14 mouse cellular contexts compared by ENCODE assay signal in genomic region chrX:141324201-141324600, GRCm38 (mm10).
A peak's percentile ranks its signal among the peaks of the same experiment; 100 is the strongest.
DNase-seq lines count a peak whose midpoint lies in the region; ATAC-seq lines count a peak whose summit lies in the region.
"Had no signal": no experiment of that assay in that cellular context is flagged by ENCODE, and none has a peak within 500 bp of the region (broad histone marks: within the 10 kb centered on the region; RNA-seq: fewer than 3 reads in every experiment).

No protein-coding gene starts in this region.

- peaks cover 2% of the 10 kb centered on the region for H3K27me3 ChIP-seq in lung, embryonic 16.5 days (ENCODE audit: control insufficient read depth, insufficient read depth, low read depth, low read length)
- H3K27me3 ChIP-seq: heart, embryonic 15.5 days had no signal

- ATAC-seq in lung, embryonic 16.5 days (ENCODE audit: low read depth): peak; percentile 59
- ATAC-seq: liver, embryonic 12.5 days had no signal

- no peaks in the 10 kb centered on the region for H3K9me3 ChIP-seq in lung, embryonic 16.5 days (ENCODE audit: control insufficient read depth, low read length)
- H3K9me3 ChIP-seq: G1E; heart, embryonic 15.5 days; liver, embryonic 12.5 days had no signal

- no peaks in the 10 kb centered on the region for H3K36me3 ChIP-seq in lung, embryonic 16.5 days (ENCODE audit: control insufficient read depth, insufficient read depth, low read length)
- H3K36me3 ChIP-seq: G1E; heart, embryonic 15.5 days; liver, embryonic 12.5 days had no signal

- H3K4me1 ChIP-seq in lung, embryonic 16.5 days (replicated peaks; ENCODE audit: control insufficient read depth, insufficient read depth, low read length): no peaks in the 10 kb centered on the region
- H3K4me1 ChIP-seq: heart, embryonic 15.5 days; liver, embryonic 12.5 days had no signal

- H3K9ac ChIP-seq in lung, embryonic 16.5 days (ENCODE audit: low read length): no peak overlapping the region
- H3K9ac ChIP-seq: heart, embryonic 15.5 days; liver, embryonic 12.5 days had no signal

- no peak overlapping the region for H3K4me3 ChIP-seq in lung, embryonic 16.5 days (ENCODE audit: low read length)
- H3K4me3 ChIP-seq: heart, embryonic 15.5 days; liver, embryonic 12.5 days had no signal

- H3K4me2 ChIP-seq in lung, embryonic 16.5 days (ENCODE audit: low read depth, low read length): no peak overlapping the region
- H3K4me2 ChIP-seq: heart, embryonic 15.5 days; liver, embryonic 12.5 days had no signal

- DNase-seq in cerebellum, adult 9-11 months: peak; percentile 2
- no peak for DNase-seq in cerebellum, postnatal 25 days
- DNase-seq in kidney, postnatal 14 days: peak; percentile 6
- DNase-seq in kidney, adult 8-10 months: no peak
- peak; percentile 2 for DNase-seq in embryo, embryonic 11 days
- no peak for DNase-seq in spleen, postnatal 14 days (ENCODE audit: low spot score in 2 of 2)
- DNase-seq in spleen, postnatal 4 days (ENCODE audit: low spot score in 2 of 2): no peak
- DNase-seq: kidney, adult 2 months; midbrain, embryonic 14.5 days; thymus, postnatal 25 days had no signal

- WGBS in lung, embryonic 16.5 days: 25% methylated on average over 3 of the region's 3 CpGs

- H3K27ac ChIP-seq in lung, embryonic 16.5 days (ENCODE audit: low read length): 0 out of 2 replicates have a peak overlapping the region, but pooled peaks have one; percentile 36
- H3K27ac ChIP-seq: heart, embryonic 15.5 days; liver, embryonic 12.5 days had no signal

Comparison
In these comparisons a context has a peak if more than half of its experiments do, and no peak if none do; other contexts are left out.
1. DNase-seq: peak in cerebellum, adult 9-11 months (single experiment), kidney, postnatal 14 days (single experiment) and embryo, embryonic 11 days (single experiment); none in cerebellum, postnatal 25 days (0 of 2), kidney, adult 8-10 months (0 of 2), spleen, postnatal 14 days (0 of 2) and spleen, postnatal 4 days (0 of 2).